ENCODE assay signal across 8 mouse cellular contexts in the genomic region with DNA sequence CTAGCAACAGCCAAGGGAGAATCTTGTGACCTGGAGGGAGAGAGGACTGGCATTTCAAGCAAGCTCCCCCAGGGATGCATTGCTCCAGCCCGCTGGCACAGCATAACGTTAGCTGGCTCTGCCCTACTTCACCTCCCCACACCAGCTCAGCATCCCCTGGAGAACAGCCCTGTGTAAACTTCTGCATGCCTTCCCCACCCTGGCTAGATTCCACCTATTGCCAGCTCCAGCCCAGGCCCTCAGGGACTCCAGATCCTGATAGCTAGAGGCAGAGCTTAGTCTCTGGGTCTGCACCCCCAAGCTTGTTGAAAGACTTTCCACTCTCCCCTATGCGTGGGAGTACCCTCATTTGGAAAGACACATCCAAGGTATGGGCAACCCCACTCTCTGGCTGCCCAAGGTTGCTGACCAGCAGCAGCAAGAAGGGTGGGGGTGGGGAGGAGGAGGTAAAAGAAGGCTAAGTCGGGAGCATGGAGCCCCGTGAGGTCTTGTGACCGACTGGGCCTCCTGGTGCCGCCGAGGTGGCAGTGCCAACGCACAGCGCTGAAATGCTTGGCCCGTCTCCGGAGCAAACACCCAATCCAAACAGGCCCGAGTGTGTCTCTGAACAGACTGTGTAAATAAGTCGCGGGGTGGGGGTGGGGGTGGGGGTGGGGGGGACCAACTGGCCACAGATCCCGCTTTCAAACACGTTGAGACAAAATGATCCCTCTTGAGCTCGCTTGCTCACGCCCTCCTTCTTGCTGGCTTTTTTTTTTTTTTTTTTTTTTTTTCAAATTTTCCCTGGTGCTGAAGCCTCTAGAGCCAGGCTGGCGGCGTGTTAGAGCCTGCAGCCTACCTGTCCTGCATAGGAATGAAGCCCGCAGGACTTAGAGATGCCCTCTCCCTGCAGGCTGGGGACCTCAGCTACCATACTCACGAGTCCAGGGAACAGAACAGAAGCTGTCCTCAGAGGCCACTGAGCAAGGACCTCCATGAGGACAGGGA.
DNase-seq lines count a peak whose midpoint lies in the region; ATAC-seq lines count a peak whose summit lies in the region.

No protein-coding gene starts in this region.

- H3K4me2 ChIP-seq in limb, embryonic 13.5 days (replicated peaks): no peak overlapping the region
- no peak overlapping the region for H3K4me2 ChIP-seq in neural tube, embryonic 15.5 days

- no peaks in the 10 kb centered on the region for H3K27me3 ChIP-seq in limb, embryonic 13.5 days
- H3K27me3 ChIP-seq in neural tube, embryonic 15.5 days (replicated peaks): no peaks in the 10 kb centered on the region

- H3K27ac ChIP-seq in limb, embryonic 13.5 days: no peak overlapping the region
- peak overlapping the region; percentile 56 for H3K27ac ChIP-seq in neural tube, embryonic 15.5 days (replicated peaks)

- H3K9me3 ChIP-seq in limb, embryonic 13.5 days: peaks cover 3% of the 10 kb centered on the region; the same call in 1 of the 2 replicates
- H3K9me3 ChIP-seq in neural tube, embryonic 15.5 days (replicated peaks): no peaks in the 10 kb centered on the region

- H3K9ac ChIP-seq in limb, embryonic 13.5 days: no peak overlapping the region
- no peak overlapping the region for H3K9ac ChIP-seq in neural tube, embryonic 15.5 days (replicated peaks)

- peaks cover 21% of the 10 kb centered on the region for H3K4me1 ChIP-seq in limb, embryonic 13.5 days
- peaks cover 17% of the 10 kb centered on the region for H3K4me1 ChIP-seq in neural tube, embryonic 15.5 days

- WGBS in limb, embryonic 13.5 days: 68% methylated on average over 22 of the region's 23 CpGs
- 69% methylated on average over 23 of the region's 23 CpGs for WGBS in neural tube, embryonic 15.5 days

- 0 out of 2 replicates have a peak, but pooled peaks have one; percentile 19 for ATAC-seq in limb, embryonic 13.5 days (ENCODE audit: low FRiP score, low read depth)
- ATAC-seq in neural tube, embryonic 15.5 days (ENCODE audit: low FRiP score): peak; percentile 45

- peaks cover 19% of the 10 kb centered on the region; the same call in 1 of the 2 replicates for H3K36me3 ChIP-seq in limb, embryonic 13.5 days
- H3K36me3 ChIP-seq in neural tube, embryonic 15.5 days: no peaks in the 10 kb centered on the region

- no peak overlapping the region for H3K4me3 ChIP-seq in limb, embryonic 13.5 days
- no peak overlapping the region for H3K4me3 ChIP-seq in neural tube, embryonic 15.5 days (replicated peaks)

- DNase-seq in adrenal gland, postnatal 14 days: peak; percentile 73
- DNase-seq in adrenal gland, adult 18-20 months (ENCODE audit: low spot score in 2 of 2): no peak
- DNase-seq in right cerebral cortex, postnatal 10 days (ENCODE audit: low spot score in 2 of 2): peak; percentile 69 to 73
- DNase-seq in right cerebral cortex, postnatal 4 days: no peak
- no peak for DNase-seq in kidney, postnatal 4 days
- DNase-seq in kidney, postnatal 10 days: no peak

Comparison
In these comparisons a context has a peak if more than half of its experiments do, and no peak if none do; other contexts are left out.
1. DNase-seq: peak in adrenal gland, postnatal 14 days (single experiment) and right cerebral cortex, postnatal 10 days (2 of 2); none in adrenal gland, adult 18-20 months (0 of 2), right cerebral cortex, postnatal 4 days (single experiment), kidney, postnatal 4 days (0 of 2) and kidney, postnatal 10 days (single experiment).